Mouse (Mus musculus) hematopoietic stem cell, adult 5-6 weeks (primary cell): ENCODE data around the gene Prpsap1. TPM values are rescaled to one million over a fixed set of nuclear protein-coding genes. Genes with fewer than 3 reads are reported as not detected.

Source experiments
- ATAC-seq, 2 experiments: fragments of 125-278 bp in 1 of 2; replicated peaks in 1 of 2; 2 replicates each; pipeline ENCODE4 v1.8.0; 2016 to 2017; ENCODE audit warnings: inconsistent platforms in 2 of 2, mild to moderate bottlenecking in 2 of 2, moderate number of reproducible peaks in 2 of 2, low read depth in 1 of 2, moderate TSS enrichment in 1 of 2; ENCODE audit not compliant: low FRiP score in 2 of 2, poor library complexity in 2 of 2, severe bottlenecking in 2 of 2, insufficient read depth in 1 of 2, low TSS enrichment in 1 of 2
- total RNA-seq: library from RNA; stranded (forward); fragments of 172-1452, 232-1000 nt; gene quantifications from 2 replicates; pipeline ENCODE4 v1.2.3, GENCODE M21; 2017

The Prpsap1 gene
- total RNA-seq, 1 experiment from 2014 or later: 29.8 TPM

GRCm38 (mm10) chr11:116522886-116523698, 29.1 kb upstream of the Prpsap1 start:
- ATAC-seq: no peak

DNA sequence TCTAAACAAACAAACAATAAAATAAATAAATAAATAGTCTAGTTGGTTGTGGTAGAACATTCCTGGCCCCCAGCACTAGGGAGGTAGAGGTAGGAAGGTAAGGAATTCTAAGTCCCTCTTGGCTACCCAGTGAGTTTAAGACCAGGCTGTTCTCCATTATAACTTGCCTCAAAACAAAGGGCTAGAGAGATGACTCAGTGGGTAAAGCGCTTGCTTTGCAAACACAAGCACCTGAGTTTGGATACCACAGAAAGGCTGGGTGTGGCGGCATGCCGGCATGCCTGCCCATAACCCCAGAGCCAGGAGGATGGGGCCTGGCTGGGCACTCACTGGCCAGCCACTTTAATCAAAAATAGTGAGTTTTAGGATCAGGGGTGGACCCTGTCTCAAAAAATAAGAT, 28.0 kb upstream of the Prpsap1 start:
- no peak for ATAC-seq

DNA sequence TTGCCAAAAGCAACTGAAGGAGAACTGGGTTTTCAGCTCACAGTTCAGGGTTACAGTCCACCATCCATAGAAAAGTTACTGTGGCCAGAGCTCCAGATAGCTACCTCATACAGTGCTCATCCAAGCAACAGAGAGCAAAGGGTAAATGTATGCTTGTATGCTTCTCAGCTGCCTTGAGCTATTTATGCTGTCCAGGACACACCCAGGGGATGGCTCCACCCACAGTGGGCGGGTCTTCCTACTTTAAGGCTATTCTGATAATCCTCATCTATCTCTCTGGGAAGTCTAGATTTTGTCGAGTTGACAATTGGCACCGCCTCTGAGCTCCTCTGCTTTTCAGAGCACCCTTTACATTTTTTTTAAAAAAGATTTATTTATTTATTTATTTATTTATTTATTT, 27.1 kb upstream of the Prpsap1 start:
- no peak for ATAC-seq

DNA sequence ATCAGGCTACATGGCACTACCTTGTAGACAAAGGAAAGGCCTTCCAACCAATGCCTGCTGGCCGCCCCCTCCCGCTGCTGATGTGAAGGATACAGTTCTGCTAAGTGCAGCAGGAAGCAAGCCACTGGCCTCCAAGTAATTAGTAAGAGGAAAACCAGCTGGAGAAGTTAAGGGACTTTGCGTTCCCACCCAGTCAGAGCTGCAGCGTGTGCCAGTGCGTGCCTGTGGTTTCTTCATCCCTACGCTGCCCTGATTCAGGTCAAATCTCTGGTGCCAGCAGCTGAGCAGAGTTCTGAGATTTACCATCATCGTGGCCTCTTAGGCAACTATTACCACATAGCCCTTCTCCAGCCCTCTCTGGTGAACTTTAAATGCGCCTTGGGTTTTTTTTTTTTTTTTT, 24.5 kb upstream of the Prpsap1 start:
- ATAC-seq: no peak

GRCm38 (mm10) chr11:116515330-116516020, 21.5 kb upstream of the Prpsap1 start:
- no peak for ATAC-seq

DNA sequence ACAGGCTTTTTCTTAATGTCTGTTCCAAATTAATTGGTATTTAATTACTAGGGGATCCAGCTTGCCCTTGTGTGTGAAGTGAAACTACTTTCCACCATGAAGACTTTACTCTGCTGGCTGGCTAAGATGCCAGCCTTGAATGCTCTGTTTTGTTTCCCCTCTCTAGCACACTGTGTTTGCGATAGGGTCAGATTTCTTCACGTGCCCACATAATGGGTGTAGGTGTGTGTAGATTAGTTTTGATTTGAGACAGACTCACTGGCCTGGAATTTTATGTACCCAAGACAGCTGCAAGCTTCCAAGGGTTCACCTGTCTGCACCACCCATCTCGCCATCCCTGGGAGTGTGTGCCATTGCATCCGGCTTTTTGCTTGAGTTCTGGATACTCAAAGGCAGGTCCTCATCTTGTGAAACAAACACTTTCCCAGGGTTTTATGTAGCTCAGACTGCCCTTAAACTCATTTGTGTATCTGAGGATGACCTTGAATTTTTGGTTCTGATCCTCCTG, 19.6 kb upstream of the Prpsap1 start:
- ATAC-seq: no peak

GRCm38 (mm10) chr11:116512987-116513386, 19.0 kb upstream of the Prpsap1 start:
- ATAC-seq: no peak

DNA sequence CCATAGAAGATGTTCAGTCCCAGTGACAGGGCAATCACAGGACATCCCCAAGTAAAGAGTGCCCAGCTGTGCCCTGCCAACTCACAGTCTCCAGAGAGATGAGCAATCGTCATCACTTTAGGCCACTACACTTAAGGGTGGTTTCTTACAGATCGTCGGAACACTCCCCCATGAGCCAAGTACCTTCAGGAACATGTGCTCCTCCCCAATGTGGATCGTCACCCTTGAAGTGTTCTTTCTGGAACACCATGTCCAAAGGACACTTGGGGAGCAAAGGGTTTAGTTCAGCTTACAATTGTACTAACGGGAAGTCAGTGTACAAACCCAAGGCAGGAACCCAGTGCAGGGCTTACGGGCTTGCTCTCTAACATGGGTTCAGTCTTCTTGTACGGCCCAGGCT, 18.2 kb upstream of the Prpsap1 start:
- ATAC-seq: no peak

DNA sequence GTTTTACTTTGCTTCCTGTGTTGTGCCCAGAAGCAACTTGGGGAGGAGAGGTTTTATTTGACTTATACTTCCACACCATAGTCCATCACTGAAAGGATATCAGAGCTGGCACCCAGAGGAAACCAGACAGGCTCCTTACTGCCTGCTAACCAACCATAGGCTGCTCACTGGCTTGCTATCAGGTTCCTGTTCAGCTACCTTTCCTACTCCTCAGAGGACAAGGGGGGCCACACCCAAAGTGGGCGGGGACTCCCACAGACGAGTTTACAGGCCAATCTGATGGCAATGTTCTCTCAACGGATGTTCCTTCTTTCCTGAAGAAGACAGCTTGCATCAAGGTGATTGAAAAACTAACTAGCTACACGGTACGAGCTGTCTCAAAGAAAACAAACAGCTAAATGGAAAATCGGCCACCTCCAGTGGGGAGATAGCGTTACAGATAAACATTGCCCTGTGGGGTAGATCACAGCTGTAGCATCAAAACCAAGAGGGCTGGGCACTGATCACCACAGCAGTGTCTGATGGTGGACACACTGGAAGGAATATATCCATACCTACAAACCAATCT, 17.4 kb upstream of the Prpsap1 start:
- no peak for ATAC-seq

DNA sequence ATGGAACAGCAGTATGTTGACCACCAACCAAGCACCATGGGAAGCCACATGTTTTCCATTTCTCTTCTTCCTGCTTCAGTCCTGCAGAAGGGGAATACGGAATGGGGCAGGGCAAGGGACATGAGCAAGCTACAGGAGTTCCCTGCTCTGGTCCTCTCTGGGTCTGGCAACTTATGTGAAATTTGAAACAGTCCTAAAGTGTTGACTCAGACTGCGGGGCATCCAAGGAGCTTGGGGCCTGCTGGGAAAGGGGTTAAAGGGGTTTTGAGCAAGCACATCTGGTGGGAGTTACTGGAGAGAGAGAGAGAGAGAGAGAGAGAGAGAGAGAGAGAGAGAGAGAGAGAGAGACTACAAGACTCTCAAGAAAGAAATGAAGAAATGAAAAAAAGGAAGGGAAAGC, 14.7 kb upstream of the Prpsap1 start:
- ATAC-seq: no peak

DNA sequence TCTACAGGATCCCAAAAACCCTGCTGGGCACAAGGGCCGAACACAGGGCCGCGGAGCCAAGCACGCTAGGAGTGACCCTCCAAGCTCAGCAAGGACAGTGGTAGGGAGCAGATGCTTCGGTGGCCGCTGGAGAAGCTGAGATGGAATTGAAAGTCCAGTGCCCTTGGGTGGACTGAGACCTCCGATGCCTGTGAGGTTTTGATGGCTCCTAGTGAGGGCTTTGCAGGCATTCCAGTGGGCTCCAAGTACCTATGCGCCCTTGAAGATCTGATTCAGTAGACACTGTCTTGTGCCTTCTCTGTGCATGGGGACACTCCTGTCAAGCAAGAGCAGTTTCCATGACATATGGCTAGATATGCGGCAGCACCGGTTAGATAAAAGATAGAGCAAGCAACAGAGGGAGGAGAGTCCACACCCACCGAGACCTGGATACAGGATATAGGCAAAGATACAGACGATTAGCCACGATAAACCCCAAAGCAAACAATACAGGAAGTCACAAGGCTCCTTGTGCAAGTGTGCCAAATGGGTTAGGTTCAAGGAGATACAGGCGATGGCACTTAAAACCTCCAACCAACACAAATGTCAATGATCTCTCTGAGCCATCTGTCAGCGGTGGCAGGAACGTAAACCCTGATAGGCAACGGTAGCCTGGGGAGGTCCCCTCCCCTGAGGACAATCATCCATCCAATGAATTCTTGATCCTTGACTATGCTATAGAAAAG, 12.3 kb upstream of the Prpsap1 start:
- peak in 1 of 2 experiments; percentile 25; a peak in 1 of 4 replicates for ATAC-seq

GRCm38 (mm10) chr11:116505573-116505972, 11.6 kb upstream of the Prpsap1 start:
- no peak for ATAC-seq

- no peak for ATAC-seq
These were observed 10.5 kb upstream of the Prpsap1 start for GRCm38 (mm10) chr11:116504516-116504915.

DNA sequence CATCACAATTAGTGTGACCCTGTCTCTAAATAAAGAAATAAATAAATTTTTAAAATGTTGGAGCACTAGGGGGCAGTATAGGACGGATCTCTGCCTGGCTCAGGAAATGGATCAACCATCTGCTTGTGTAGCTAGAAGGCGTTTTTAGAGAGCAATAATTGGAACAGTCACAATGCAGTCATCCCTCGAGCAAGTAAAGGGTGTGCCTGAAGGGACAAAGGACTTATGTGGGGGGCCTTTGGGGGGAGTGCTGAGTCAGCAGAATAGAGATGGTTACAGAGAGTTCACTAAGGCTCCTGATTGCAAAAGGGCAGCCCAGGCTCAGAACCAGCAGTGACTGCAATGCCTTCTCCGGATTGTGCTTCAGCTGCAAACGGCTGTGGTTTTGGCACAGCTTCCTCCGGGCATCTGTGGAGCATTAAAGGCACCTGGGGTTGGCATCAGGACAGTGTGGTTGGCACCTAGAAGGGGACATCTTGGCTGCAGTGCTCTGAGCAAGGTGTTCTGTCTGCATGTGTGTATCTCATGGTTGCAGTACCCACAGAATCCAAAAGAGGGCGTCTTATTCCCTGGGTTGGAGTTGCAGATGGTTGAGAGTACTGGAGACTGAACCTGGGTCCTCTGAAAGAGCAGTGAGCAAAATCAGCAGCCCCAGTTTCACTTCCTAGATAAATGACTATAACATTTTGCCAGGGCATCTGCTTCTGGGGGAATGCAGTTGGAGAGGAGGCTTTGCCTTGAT, 7.2 kb upstream of the Prpsap1 start:
- ATAC-seq: peak; percentile 7 to 25; a peak in 1 of 4 replicates

GRCm38 (mm10) chr11:116499018-116499417, 5.0 kb upstream of the Prpsap1 start:
- ATAC-seq: no peak

DNA sequence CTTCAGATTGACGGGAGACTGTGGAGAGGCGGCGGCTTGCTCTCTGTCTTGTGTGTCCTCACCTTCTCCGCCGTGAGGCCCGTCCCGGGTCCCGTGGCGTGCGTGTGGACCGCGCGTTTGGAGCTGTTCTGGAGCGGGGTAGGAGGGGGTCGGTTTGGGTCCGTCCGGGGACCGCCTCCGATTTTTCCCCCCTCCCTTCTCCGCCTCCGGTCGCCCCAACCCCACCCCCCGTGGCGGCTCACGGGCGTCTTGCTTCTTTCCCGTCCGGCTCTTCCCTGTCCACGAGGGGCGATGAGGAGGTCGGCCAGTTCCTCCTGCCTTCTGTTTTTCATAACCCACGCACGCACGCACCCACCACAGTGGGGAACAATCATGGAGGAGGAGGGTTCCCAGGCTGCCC, 4.6 kb upstream of the Prpsap1 start:
- ATAC-seq: no peak

DNA sequence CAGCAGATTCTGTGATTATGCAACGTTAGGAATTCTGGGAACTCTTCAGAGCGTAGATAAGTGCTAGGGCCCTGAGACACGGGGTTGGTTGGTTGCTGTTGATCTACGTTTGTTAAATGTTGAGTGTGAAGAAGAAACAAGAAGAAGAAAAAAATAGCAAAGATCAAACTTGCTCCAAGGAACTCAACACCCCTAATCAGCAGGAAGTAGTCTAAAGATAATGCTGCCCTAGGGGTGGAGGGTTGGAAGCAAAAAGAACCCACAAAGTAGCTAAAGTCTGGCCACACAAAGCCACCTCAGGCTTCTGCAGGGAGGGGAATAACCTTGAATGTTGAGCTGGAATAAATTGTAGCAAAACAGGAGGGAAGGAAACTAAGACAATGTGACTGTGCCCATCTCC, 3.3 kb upstream of the Prpsap1 start:
- no peak for ATAC-seq
